Mouse (Mus musculus): Measurements from ENCODE around the gene Jak1.
A peak's percentile ranks its signal among the peaks of the same experiment; 100 is the strongest.

Jak1 gene

DNA sequence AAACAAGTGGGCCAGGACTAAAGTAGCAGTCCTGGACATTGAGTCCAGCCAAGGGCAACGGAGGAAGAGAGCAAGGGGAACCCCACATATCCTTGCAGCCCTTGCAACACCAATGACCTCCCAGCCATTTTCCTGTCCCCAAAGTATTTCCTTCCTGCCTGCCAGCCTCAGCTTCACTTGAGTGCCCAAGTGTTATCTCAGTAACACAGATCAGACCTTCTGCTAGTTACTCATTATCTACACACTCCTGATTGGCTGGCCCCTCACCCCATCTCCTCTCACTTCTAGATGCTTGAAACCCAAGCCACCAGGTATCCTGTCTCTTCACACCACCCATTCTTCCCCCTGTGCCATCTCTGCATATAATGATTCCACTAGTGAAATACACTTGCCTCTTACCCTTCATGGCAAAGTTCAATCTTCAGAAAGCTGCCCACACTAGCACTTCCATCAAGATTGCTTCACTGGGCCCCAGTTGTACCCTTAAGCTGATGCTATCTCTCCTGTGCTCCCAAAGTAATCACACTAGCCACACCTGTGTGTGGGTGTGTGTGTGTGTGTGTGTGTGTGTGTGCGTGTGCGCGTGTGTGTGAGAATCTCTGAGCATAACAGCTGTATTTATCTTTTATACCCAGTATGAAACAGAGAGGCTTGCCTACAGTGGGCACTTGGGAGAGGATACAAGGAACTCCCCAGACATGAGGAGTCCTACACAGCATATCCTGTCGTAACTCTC is 72.7 kb downstream of the Jak1 start:
- DNase-seq (ENCODE audit: low read depth, low spot score) = peak; percentile 64

DNA sequence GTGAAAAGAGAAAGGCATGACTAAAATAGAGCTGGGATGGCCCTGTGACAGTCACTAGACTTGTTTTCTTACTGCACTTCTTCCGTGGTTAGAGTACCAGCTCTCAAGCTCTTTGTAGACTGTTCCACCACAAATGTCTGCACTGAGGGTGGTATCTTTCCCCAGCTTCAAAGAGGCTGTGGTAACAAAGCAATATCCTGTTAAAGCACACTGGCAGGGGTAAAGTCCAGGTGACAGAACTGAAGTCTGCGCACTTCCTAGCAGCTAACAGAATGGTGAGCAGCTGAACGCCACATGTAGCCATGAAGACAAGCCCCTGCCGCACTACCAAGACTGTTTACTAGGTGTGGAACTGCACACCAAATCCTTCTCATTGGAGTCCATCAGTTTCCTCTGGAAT is 77.7 kb downstream of the Jak1 start:
- DNase-seq (ENCODE audit: low read depth, low spot score) = peak; percentile 90

- DNase-seq (ENCODE audit: low read depth, low spot score) = no peak
These were observed 78.5 kb downstream of the Jak1 start for GRCm38 (mm10) chr4:101186591-101186990.

- DNase-seq (ENCODE audit: low read depth, low spot score) = peak; percentile 61
These were observed 79.9 kb downstream of the Jak1 start for GRCm38 (mm10) chr4:101185216-101185615.

GRCm38 (mm10) chr4:101182603-101183011 is 82.5 kb downstream of the Jak1 start:
- peak; percentile 83 for DNase-seq (ENCODE audit: low read depth, low spot score)

- DNase-seq (ENCODE audit: low read depth, low spot score) = no peak
These were observed 84.4 kb downstream of the Jak1 start for GRCm38 (mm10) chr4:101180681-101181080.

DNA sequence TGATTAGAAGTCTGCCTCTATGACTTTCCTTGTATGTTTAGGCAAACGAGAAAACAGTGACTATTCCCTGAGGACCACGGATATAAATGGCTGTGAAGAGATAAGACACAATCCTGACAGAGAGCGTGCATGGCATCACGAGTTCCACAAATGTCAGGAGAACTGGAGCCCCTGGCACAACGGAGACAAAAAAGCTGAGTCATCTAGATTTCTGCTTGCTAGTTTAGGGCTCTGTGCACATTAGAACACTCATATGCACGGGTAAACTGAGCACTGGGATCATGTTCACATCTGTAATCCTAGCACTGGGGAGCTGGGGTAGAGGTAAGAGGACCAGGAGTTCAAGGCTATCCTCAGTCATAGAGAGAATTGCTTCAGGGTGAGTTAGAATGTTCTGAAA is 85.2 kb downstream of the Jak1 start:
- no peak for DNase-seq (ENCODE audit: low read depth, low spot score)

- peak; percentile 59 for DNase-seq (ENCODE audit: low read depth, low spot score)
These were observed 86.0 kb downstream of the Jak1 start for GRCm38 (mm10) chr4:101179076-101179475.

DNA sequence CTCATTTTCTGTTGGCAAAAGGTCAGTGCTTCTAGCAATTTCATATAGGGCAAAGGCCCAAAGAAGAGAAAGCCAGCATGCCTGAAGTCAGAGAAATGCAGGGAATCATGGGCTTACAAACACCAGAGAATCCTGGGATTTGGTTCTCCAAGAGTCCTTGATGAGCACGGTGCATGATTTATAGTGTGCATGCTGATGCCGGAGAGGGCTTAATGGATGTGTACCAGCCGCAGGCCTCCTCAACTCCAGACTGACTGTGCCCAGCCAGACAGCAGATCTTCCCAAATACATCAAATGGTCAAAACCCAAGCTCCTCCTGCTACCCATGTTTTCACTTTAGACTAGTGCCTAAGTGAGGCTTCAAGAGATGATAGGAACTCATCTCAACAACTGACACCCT is 87.3 kb downstream of the Jak1 start:
- DNase-seq (ENCODE audit: low read depth, low spot score) = no peak

DNA sequence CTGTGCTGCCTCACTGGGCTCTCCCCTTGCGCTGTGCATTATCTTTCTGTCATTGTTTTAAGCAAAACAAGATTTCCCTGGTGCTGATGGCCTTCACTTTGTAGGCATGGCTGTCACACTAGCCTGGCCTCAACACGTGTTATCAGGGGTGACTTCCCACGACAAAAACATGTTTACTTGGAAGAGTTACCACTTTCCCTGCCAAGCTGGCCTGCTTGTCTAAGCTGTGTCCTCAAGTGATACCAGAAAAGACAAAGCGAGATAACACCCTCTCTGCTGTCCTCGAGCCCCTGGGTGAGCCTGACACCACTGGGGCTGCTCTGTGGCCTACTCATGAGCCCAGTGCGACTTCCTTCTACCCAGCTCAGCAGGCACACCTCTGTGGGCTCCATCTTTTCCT is 89.0 kb downstream of the Jak1 start:
- DNase-seq (ENCODE audit: low read depth, low spot score) = no peak

DNA sequence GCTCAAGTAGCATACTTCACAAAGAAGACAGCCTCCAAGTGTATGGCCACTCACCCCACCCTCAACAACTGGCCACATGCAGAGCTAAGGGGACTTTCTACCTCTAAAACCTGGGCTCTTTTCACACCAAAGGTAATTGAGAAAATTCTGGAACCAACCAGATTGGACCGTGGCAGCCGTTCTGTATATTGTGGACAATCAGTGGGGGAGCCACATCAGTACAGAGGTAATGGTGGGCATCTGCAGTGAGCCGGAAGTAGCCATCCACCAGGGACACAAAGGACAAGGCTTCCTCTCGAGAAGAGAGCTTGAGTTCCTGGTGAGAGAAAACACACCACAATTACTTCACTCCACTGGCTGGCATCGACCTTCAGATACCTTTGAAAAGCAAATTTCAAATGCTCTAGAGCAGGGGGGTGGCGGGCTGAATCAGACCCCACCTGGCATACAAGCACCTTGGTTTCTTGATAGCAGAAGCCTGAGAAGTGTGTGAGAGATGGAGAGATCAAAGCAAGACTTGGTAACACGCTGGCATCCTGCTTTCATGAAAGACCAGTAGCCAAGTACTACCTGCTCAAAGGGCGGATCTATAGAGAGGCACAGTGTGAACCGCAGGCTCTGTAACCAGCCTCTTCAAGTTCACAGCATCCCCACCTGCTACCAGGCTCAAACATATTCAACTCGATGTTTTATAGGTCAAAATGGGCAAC is 90.0 kb downstream of the Jak1 start:
- peak; percentile 71 for DNase-seq (ENCODE audit: low read depth, low spot score)

DNA sequence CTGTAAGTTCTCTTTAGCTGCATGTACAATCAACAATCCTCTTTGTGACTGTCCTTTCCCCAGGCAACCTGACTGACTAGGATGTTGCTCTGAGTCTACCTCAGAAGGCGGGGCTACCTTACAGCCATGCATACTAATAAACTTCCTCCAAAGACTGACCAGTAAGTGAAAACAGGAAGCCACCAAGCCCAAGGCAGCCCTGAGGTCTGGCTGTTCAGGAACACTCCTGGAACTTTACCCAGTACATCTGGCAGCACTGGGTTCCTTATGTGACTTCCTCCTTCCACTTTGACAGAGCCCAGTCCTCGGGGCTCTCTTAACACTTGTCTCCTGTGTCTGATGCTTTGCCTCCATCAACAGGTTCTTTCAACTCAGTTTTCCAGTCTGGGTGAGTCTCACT is 92.3 kb downstream of the Jak1 start:
- DNase-seq (ENCODE audit: low read depth, low spot score) = no peak

- DNase-seq (ENCODE audit: low read depth, low spot score) = peak; percentile 84
These were observed 96.8 kb downstream of the Jak1 start for GRCm38 (mm10) chr4:101168189-101168778.

- peak; percentile 79 for DNase-seq (ENCODE audit: low read depth, low spot score)
These were observed 97.3 kb downstream of the Jak1 start for GRCm38 (mm10) chr4:101167777-101168176.

GRCm38 (mm10) chr4:101165776-101166175 is 99.3 kb downstream of the Jak1 start:
- DNase-seq (ENCODE audit: low read depth, low spot score) = no peak

DNA sequence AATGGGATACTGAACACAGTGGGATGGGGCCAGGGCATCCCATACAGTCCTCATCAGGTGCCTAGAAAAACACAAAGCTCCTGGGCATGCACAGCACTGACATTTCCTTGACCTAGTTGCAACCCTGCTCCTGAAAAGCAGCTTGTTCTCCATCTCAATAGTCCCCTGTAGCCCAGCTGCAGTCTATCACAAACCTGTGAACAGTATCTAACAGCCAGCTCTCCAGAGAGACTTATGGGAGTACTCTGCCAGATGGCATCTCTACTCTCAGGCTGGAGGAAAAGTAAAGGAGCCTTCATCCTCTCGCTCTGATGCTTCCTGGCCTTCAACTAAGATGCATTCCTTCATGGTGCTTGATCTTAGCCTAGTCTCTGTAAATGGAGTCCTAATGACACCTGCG is 100.4 kb downstream of the Jak1 start:
- DNase-seq (ENCODE audit: low read depth, low spot score) = no peak

GRCm38 (mm10) chr4:101164189-101164588 is 100.9 kb downstream of the Jak1 start:
- DNase-seq (ENCODE audit: low read depth, low spot score) = no peak

DNA sequence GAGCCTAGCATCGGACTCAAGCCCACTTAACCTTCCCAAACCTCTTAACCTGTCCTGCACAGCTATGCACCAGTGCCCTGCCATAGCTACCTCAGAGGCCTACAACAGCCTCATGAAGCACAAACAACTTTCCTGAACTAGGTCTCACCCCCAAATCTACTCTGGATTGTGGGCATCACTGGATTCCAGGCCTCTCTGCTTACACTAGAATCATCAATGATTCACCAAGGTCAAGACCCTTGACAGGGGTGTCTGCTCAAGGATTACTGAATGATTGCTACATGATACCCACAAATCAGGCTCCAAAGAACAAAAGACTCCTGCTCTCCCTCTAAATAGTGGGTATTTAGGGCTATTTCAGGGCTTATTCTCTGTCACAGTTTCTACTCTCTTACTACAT is 104.3 kb downstream of the Jak1 start:
- no peak for DNase-seq (ENCODE audit: low read depth, low spot score)

DNA sequence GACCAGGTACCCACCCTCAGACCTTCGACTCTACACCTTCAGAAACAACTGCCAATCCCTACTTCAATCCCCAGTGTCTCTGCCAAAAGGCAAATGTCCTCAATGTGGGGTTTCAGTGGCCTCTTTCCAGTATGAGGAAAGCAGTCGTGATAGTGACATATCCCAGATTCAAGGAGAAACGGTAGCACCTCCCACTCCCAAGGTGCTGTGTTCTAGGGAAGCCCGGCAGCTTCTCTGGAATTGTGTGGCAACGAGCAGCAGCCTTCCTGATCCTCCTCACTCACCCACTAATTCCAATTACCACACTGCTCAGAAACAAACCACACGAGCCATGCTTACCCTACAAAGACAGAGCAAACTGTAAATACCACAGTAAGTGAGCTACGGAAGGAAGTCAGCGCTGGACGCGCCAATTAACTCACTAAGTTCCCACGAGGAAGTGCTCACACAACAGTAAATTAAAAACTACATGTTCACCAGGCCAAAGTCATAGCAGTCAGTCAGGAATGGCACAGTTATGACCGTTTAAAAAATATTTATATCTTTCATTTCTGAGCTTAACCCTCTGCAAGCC is 105.8 kb downstream of the Jak1 start:
- DNase-seq (ENCODE audit: low read depth, low spot score) = no peak

DNA sequence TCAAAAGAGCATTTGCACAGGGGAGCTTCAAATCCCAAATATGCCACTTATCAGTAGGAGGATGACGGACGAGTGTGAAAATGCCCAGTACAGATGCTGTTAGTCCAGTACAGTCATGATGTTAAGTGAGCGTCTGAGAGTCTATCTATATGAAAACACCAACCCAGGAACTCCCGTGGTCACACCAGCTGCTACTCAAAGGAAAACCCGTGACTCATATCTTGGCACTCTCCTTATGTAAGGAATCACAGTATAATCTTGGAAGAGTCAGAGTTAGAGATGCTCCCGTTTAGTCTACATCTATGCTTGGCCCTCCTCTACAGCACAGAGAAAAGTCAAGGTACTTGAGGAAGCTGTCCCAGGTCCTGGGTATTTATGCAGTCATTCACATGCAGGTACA is 106.8 kb downstream of the Jak1 start:
- no peak for DNase-seq (ENCODE audit: low read depth, low spot score)

- DNase-seq (ENCODE audit: low read depth, low spot score) = no peak
These were observed 107.6 kb downstream of the Jak1 start for GRCm38 (mm10) chr4:101157476-101157875.

GRCm38 (mm10) chr4:101155541-101155940 is 109.5 kb downstream of the Jak1 start:
- no peak for DNase-seq (ENCODE audit: low read depth, low spot score)

Data from CD4-positive, CD25-positive, alpha-beta regulatory T cell, adult 2 months (primary cell).